Mouse (Mus musculus): ENCODE data around the gene Olfr748. TPM values are rescaled to one million over a fixed set of nuclear protein-coding genes. Genes with fewer than 3 reads are reported as not detected.
"Not testable (repeated sequence)": the region's sequence is repeated elsewhere in the genome, so short reads cannot be mapped to it uniquely, and the experiment has no call there.

Gene Olfr748
- polyA plus RNA-seq (2021), result not detected

DNA sequence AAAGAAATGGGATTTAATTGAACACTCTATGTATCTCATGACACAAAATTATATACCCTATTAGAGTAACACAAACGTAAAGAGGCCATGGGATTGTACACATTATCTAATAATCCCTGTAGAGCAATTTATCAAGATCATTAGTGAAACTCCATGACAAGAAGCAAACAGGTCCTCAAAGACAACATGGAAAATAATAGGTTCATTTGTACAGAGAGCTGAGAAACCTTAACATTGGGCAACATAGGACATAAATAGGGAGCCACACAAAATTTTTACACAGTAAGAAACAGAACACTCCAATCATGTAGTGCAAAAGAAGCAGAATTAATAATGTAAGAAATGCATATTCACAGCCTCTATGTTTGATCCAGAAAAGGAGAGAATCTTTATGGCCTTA is at the start of gene Olfr748:
TSS of gene Olfr748 (plus strand) at position 301 of the 400 bp plus-strand sequence.
- no peak for ATAC-seq
- in situ Hi-C loops (cut with MboI; ENCODE audit: low pct_unique_long_range_greater_than_20kb), result no loop called here
- DNase-seq (ENCODE audit: low read depth, low spot score), result no peak
- CTCF ChIA-PET, result no interaction called here
- TF ChIP-seq CTCF (IDR thresholded peaks at IDR 0.05), result no peak
- H3K27me3 ChIP-seq, result no peaks in the 10 kb centered on the region
- POLR2A ChIA-PET, result no interaction called here

GRCm38 (mm10) chr14:50693106-50693505 is 14.1 kb upstream of the Olfr748 start, which contains the start of gene Olfr747:
TSS of gene Olfr747 (minus strand) at chr14:50693206.
- in situ Hi-C loops (cut with MboI; ENCODE audit: low pct_unique_long_range_greater_than_20kb), result no loop called here
- ChIA-PET POLR2A (no interaction called here), CTCF (no interaction called here)
- TF ChIP-seq CTCF (IDR thresholded peaks at IDR 0.05), result no peak
- DNase-seq (ENCODE audit: low read depth, low spot score) (no peak), ATAC-seq (no peak)
- H3K27me3 ChIP-seq, result no peaks in the 10 kb centered on the region

DNA sequence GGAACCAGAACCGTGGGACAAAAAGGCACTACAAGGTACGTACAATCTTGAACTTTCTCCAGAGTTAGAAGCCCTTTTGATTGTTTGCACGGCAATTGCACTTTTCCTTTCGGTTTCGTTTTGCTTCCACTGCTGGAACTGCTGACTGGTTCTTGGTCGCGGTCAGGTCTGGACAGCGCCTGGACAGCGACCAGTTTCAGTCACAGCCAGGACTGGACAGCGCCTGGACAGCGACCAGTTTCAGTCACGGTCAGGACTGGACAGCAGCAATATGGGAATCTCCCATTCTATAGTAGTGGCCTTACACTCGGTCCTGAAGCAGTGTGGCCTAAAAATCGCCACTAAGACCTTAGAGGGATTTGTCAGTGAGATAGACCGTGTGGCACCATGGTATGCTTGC is 12.7 kb downstream of the Olfr748 start:
- ATAC-seq; DNase-seq (ENCODE audit: low read depth, low spot score); CTCF ChIA-PET: not testable (repeated sequence)

DNA sequence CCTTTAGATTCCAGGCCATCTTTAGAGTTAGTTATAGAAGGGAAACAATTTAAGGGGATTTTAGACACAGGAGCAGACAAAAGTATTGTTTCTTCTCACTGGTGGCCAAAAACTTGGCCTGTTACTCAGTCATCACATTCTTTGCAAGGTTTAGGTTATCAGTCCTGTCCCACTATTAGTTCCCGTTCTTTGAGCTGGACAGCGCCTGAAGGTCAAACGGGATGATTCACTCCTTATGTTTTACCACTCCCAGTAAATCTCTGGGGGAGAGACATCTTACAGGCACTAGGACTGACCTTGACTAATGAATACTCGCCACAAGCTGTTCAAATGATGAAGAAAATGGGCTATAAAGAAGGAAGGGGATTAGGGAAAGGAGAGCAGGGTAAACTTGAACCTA is 15.2 kb downstream of the Olfr748 start:
- DNase-seq (ENCODE audit: low read depth, low spot score); POLR2A ChIA-PET; in situ Hi-C loops (cut with MboI; ENCODE audit: low pct_unique_long_range_greater_than_20kb); ATAC-seq; CTCF ChIA-PET; H3K27me3 ChIP-seq: not testable (repeated sequence)

More for the DNA sequence above, 12.7 kb downstream of the Olfr748 start:
- in situ Hi-C loops (cut with MboI; ENCODE audit: low pct_unique_long_range_greater_than_20kb); H3K27me3 ChIP-seq; POLR2A ChIA-PET: not testable (repeated sequence)

GRCm38 (mm10) chr14:50740334-50740733 is 33.2 kb downstream of the Olfr748 start:
- H3K27me3 ChIP-seq, result peaks cover 5% of the 10 kb centered on the region

GRCm38 (mm10) chr14:50741584-50741983 is 34.4 kb downstream of the Olfr748 start:
- ATAC-seq (no peak), DNase-seq (ENCODE audit: low read depth, low spot score) (no peak)
- ChIA-PET CTCF (no interaction called here), POLR2A (no interaction called here)
- H3K27me3 ChIP-seq, result peaks cover 5% of the 10 kb centered on the region
- no peak for TF ChIP-seq CTCF (IDR thresholded peaks at IDR 0.05)
- in situ Hi-C loops (cut with MboI; ENCODE audit: low pct_unique_long_range_greater_than_20kb), result no loop called here

More at GRCm38 (mm10) chr14:50740334-50740733, 33.2 kb downstream of the Olfr748 start:
- ChIA-PET POLR2A (no interaction called here), CTCF (no interaction called here)
- in situ Hi-C loops (cut with MboI; ENCODE audit: low pct_unique_long_range_greater_than_20kb), result no loop called here
- ATAC-seq, result no peak
- DNase-seq (ENCODE audit: low read depth, low spot score), result no peak
- no peak for TF ChIP-seq CTCF (IDR thresholded peaks at IDR 0.05)

DNA sequence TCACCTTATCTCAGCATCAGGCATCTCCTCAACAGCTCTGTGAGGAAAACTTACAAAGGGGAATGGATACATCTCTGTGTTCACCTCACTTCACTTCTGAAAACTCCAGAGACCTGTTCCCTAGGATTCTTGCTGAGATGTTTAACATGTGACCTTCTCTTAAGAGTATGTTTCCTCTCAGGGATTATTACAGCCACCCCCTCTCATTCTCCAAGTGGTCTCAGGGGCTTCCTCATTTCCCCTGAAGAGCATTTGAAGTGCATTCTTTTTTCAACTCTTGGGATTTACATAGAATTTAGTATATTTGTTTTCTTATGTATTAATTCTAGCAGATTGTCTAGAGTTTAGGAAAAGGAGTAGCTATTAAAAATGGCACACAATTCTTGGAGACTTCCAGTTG is 37.8 kb downstream of the Olfr748 start, which contains the start of gene Olfr749:
TSS of gene Olfr749 (minus strand) at position 101 of the 400 bp plus-strand sequence.
- DNase-seq (ENCODE audit: low read depth, low spot score), result no peak
- H3K27me3 ChIP-seq, result peaks cover 14% of the 10 kb centered on the region
- no peak for ATAC-seq
- TF ChIP-seq CTCF (IDR thresholded peaks at IDR 0.05), result no peak
- CTCF ChIA-PET, result no interaction called here
- in situ Hi-C loops (cut with MboI; ENCODE audit: low pct_unique_long_range_greater_than_20kb), result no loop called here
- POLR2A ChIA-PET, result no interaction called here

GRCm38 (mm10) chr14:50758416-50759085 is 51.4 kb downstream of the Olfr748 start:
- no peak for ATAC-seq
- ChIA-PET CTCF (no interaction called here), POLR2A (no interaction called here)
- in situ Hi-C loops (cut with MboI; ENCODE audit: low pct_unique_long_range_greater_than_20kb), result no loop called here
- DNase-seq (ENCODE audit: low read depth, low spot score), result no peak
- no peak for TF ChIP-seq CTCF (IDR thresholded peaks at IDR 0.05)
- peaks cover 3% of the 10 kb centered on the region for H3K27me3 ChIP-seq

Other genes starting within 250 kb of the Olfr748 start
- gene Olfr741, start 234.6 kb upstream of the Olfr748 start, polyA plus RNA-seq (2021), result not detected
- gene Olfr742, start 203.8 kb upstream of the Olfr748 start, polyA plus RNA-seq (2021), result not detected
- gene Olfr743, start 185.5 kb upstream of the Olfr748 start, polyA plus RNA-seq (2021), result not detected
- gene Olfr744, start 92.5 kb upstream of the Olfr748 start, polyA plus RNA-seq (2021), result not detected
- not detected for gene Olfr745, start 68.0 kb upstream of the Olfr748 start, polyA plus RNA-seq (2021)
- not detected for gene Olfr746, start 60.3 kb upstream of the Olfr748 start, polyA plus RNA-seq (2021)
- not detected for gene Olfr747, start 14.2 kb upstream of the Olfr748 start, polyA plus RNA-seq (2021)
- gene Olfr749, start 37.7 kb downstream of the Olfr748 start, polyA plus RNA-seq (2021), result not detected
- gene Ttc5, start 78.1 kb downstream of the Olfr748 start, polyA plus RNA-seq (2021), result 62.0 TPM
- gene Ccnb1ip1, start 100.4 kb downstream of the Olfr748 start, polyA plus RNA-seq (2021), result 0.04 TPM
- gene Parp2, start 100.5 kb downstream of the Olfr748 start, polyA plus RNA-seq (2021), result 28.0 TPM
- 19.6 TPM for gene Tep1, start 163.2 kb downstream of the Olfr748 start, polyA plus RNA-seq (2021)
- 0.44 TPM for gene Klhl33, start 190.1 kb downstream of the Olfr748 start, polyA plus RNA-seq (2021)
- 54.3 TPM for gene Osgep, start 217.5 kb downstream of the Olfr748 start, polyA plus RNA-seq (2021)
- gene Apex1, start 217.6 kb downstream of the Olfr748 start, polyA plus RNA-seq (2021), result 115 TPM
- 71.0 TPM for gene Pip4p1, start 223.5 kb downstream of the Olfr748 start, polyA plus RNA-seq (2021)
- gene Pnp, start 223.7 kb downstream of the Olfr748 start, polyA plus RNA-seq (2021), result 53.3 TPM
- gene Gm49342, start 237.1 kb downstream of the Olfr748 start, polyA plus RNA-seq (2021), result 31.5 TPM
- 2.9 TPM for gene Pnp2, start 248.6 kb downstream of the Olfr748 start, polyA plus RNA-seq (2021)